Mouse (Mus musculus) bone marrow macrophage, adult 2 months (primary cell): ENCODE measurements around the gene Mybbp1a. TPM values are rescaled to one million over a fixed set of nuclear protein-coding genes. Genes with fewer than 3 reads are reported as not detected.

ENCODE experiments used
- H3K27ac ChIP-seq: 2 replicates; pipeline ENCODE4 v1.5.1; 2012; ENCODE audit warnings: low read depth, low read length; ENCODE audit not compliant: insufficient read depth
- H3K4me1 ChIP-seq: 2 replicates; pipeline ENCODE4 v1.6.1; 2012; ENCODE audit warnings: low read length; ENCODE audit not compliant: control insufficient read depth, insufficient read depth
- H3K4me3 ChIP-seq: 2 replicates; pipeline ENCODE4 v1.5.1; 2012; ENCODE audit warnings: mild to moderate bottlenecking, low read length, moderate library complexity; ENCODE audit not compliant: insufficient read depth
- CTCF ChIP-seq: IDR thresholded peaks from 2 replicates; pipeline ENCODE4 v1.5.1; 2012; ENCODE audit warnings: low read depth, mild to moderate bottlenecking, low read length, moderate library complexity
- POLR2A ChIP-seq: IDR thresholded peaks from 2 replicates; pipeline ENCODE4 v1.6.1; 2012; ENCODE audit warnings: mild to moderate bottlenecking, low read depth, low read length, borderline replicate concordance
- polyA plus RNA-seq: library from polyadenylated mRNA; stranded (reverse); fragments of >200 nt; gene quantifications from 2 replicates; pipeline ENCODE4 v1.2.4, GENCODE M21; 2012; ENCODE audit not compliant: missing spikeins, insufficient read depth, insufficient read length

Mybbp1a gene
- polyA plus RNA-seq, 1 experiment: 35.7 TPM

DNA sequence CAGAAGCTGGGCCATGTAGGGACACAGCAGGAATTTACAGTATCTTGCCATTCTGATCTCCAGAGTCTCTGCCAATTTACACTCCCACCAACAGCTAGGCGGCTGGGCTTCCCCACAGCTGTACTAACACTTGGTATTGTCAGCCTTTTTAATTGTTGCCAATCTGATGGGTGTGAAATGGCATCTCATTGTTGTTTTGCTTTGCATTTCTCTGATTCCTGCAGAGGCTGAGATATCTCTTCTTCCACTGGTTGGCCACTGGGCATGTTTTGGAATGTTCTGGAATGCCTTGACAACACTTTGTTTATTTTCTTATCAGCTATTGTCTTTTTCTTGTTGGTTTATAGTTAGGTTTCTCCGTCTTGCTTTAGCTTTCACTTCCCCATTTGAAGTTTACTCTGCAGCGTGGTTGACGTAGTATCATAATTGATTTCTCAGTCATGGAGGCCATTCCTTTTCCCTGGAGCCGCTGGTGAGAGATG lies 20.4 kb downstream of the Mybbp1a start:
- no peak for TF ChIP-seq CTCF
- TF ChIP-seq POLR2A: no peak
- peaks cover 44% of the 10 kb centered on the region for H3K4me1 ChIP-seq
- H3K4me3 ChIP-seq: peak overlapping the region; percentile 16; the same call in 1 of the 2 replicates
- H3K27ac ChIP-seq: peak overlapping the region; percentile 64

DNA sequence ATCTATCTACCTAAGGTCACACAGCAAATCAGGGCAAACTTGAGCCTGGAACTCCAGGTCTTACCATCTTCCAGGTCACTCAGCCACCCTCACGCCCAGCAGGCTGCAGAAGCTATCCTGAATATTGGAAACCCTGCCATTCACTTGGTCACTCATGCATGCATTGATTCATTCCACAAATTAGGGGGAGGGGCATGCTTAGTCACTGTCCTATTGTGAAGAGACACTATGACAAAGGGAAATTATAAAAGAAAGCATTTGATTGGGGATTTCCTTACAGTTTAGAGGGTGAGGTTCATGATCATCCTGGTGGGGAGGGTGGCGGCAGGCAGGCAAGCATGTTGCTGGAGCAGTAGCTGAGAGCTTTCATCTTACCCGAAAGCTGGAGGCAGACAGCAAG lies 23.7 kb downstream of the Mybbp1a start:
- H3K27ac ChIP-seq: no peak overlapping the region

DNA sequence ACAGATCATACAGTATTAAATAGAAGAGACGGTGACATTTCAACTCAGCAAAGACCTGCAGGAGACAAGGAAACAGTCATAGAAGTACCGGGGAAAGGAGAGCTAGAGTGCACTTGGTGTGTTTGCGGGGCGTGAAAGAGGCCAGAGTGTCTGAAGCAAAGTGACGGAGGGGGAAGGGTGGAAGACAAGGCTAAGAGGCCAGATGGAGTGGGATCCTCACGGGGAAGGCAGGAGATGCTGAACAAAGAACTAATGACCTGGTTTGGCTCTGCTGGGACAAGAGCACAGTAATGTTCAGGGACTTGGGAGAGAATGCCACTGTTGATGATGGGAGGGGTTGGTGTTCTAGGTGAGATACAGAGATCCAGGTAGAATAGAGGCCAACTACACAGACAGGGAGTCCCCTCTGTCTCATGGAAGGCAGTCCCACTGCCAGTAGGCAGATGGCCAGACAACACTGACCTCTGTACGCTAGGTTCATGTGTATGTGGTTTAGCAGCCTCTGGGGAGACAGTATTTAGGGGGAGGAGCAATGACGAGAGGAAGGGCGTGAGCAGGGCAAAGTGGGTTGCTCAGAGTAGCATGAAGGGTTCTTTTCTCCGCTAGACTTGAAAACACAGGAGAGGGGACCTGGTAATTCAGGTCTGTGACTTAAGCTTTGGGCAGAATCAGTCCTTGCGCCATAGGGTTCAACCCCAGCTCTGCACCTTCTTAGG lies 25.0 kb downstream of the Mybbp1a start:
- peak overlapping the region; percentile 96 for H3K27ac ChIP-seq
- peak overlapping the region; percentile 17 for H3K4me3 ChIP-seq
- 0 out of 2 replicates have a peak, but pooled peaks have one; percentile 5 for TF ChIP-seq CTCF
- TF ChIP-seq POLR2A: no peak
- H3K4me1 ChIP-seq: peaks cover 59% of the 10 kb centered on the region

More for the DNA sequence above, 23.7 kb downstream of the Mybbp1a start:
- TF ChIP-seq CTCF (no peak), POLR2A (no peak)
- peaks cover 56% of the 10 kb centered on the region for H3K4me1 ChIP-seq
- no peak overlapping the region for H3K4me3 ChIP-seq

DNA sequence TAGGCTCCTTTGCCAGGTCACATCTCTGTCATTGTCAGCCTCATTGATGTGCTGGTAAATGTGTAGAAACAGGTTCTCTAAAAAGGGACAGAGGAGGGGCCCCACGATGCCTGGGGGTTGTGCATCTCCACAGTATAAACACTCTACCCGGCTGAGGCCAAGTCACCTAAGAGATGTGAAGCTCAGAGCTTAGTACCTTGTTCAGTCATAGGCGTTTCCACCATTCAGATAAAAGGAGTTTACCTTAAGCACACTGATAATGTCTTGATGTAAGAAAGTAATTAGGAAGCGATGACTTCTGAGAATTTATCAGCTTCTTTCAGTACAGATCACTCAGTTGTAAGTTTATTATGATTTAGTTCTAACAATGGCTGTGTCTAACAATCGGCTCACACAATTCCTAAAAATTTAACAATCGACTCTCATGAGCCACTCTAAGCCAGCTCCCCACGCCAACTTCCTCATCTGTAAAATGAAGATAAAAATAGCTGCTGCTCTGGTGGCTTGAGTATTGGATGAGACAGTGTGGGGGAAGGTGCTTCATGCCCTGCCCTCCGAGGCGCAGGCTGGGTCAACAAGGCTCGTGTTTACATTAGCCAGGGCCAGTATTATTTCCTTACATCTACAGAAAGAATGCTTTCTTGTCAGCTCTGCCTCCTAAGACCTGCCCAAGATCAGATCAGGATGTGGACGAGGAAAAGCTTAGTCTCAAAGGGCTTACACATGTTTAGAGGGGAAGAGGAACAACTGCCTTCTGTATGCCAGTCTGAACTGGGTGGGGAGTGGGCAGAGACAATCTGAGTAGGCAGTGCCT lies 25.7 kb downstream of the Mybbp1a start:
- Histone ChIP-seq H3K4me3 (peak overlapping the region; percentile 51), H3K4me1 (peaks cover 53% of the 10 kb centered on the region), H3K27ac (peak overlapping the region; percentile 96)
- TF ChIP-seq CTCF (no peak), POLR2A (no peak)

DNA sequence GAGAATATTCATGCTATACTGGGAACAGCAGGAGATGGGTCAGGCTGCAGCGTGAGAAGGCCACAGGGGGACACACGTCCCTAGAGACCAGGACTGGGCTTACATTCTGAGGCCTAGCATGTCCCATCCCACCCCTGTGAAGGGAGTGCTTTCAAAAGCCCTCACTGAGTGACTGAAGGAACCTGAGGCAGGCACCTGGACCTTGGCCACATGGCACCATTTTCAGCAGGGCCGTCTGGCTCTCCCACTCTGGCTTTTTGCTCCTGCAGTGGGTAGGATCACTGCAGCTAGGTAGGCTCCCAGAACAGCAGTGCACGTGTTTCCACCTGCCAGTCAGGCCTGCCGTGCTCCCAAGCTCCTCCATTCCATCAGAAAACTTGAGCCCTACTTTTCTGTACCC lies 27.4 kb downstream of the Mybbp1a start:
- no peak overlapping the region for H3K27ac ChIP-seq
- H3K4me1 ChIP-seq: peaks cover 45% of the 10 kb centered on the region

DNA sequence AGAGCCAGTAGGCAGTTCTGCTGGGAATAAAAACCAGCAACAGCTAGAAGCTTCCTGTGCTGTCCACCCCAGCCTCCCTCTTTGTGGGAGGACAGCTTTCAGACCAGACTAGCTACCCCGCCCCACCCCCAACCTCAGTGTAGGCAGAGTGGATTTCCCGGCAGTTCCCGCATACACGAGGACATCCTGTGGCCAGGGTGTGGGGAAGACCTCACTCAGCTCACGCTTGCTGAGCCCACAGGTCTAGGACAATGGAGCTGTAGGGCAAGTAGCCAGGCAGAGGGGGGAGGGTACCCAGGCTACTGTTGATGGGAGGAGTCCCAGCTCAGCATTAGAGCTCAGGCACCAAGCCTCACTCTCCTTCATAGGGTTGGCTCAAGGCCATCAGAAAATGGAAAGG lies 28.1 kb downstream of the Mybbp1a start:
- Histone ChIP-seq H3K4me3 (no peak overlapping the region), H3K27ac (no peak overlapping the region), H3K4me1 (peaks cover 45% of the 10 kb centered on the region)

More for the DNA sequence above, 27.4 kb downstream of the Mybbp1a start:
- H3K4me3 ChIP-seq: no peak overlapping the region
- TF ChIP-seq POLR2A (no peak), CTCF (no peak)

DNA sequence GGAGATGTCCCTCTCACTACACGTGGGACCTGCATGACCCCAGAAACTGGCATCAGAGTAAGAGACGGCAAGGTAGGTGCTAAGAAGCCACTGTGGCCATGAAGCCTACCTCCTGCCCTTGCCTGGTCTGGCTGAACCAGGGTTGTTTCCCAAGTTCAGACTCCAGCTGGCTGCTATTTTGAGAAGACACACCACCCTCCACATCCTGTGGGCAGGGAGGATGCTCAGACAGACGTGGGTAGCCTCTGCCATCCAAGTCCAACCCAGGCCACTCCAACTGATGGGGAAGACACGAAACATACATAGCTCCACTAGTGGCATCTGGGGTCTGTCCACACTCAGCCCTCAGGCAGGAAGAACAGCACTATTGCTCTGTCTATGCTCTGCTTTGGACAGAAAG lies 28.8 kb downstream of the Mybbp1a start:
- peaks cover 43% of the 10 kb centered on the region for H3K4me1 ChIP-seq
- TF ChIP-seq CTCF: no peak
- TF ChIP-seq POLR2A: no peak
- H3K4me3 ChIP-seq: no peak overlapping the region
- H3K27ac ChIP-seq: no peak overlapping the region

More for the DNA sequence above, 28.1 kb downstream of the Mybbp1a start:
- TF ChIP-seq POLR2A (no peak), CTCF (no peak)

DNA sequence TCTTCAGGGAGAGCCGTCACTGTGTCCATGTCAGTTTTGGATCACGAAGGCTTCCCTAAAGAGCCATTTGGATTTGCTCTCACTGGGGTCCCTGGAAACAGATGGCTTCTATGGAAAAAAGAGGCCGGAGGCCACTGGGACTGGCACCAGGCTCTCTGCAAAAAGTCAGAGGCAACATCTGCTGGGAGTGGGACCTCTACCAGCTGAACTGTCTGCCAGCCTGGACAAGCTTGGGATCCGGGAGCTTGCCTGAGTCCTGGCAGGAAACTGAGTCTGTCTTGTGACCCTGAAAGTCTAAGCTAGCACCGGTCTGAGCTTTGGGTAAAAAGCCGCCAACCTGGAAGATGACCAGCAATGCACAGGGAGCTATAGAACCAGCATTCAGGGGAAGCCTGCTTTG lies 30.2 kb downstream of the Mybbp1a start:
- no peak overlapping the region for H3K4me3 ChIP-seq
- H3K27ac ChIP-seq: no peak overlapping the region
- H3K4me1 ChIP-seq: peaks cover 34% of the 10 kb centered on the region
- TF ChIP-seq POLR2A (no peak), CTCF (no peak)

DNA sequence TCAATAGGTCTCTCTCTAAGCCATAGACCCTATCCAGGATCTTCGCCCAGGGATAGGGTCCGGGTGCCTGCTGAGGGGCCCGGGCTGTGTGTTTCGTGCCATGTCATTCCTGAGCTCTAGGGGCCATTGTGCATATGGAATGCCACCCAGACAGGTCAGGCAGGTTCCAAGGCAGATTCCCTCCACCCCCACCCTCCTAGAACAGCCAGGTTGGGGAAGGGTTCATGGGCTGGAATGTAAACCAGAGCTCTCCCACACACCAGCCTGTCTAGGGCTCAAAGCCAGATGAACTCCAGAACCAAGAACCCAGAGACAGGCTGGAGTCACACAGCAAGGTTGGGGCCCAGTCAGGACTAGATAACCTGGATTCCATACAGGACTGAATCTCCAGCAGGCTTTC lies 32.4 kb downstream of the Mybbp1a start:
- H3K27ac ChIP-seq: no peak overlapping the region
- peaks cover 20% of the 10 kb centered on the region for H3K4me1 ChIP-seq
- no peak for TF ChIP-seq CTCF
- no peak for TF ChIP-seq POLR2A
- H3K4me3 ChIP-seq: no peak overlapping the region

DNA sequence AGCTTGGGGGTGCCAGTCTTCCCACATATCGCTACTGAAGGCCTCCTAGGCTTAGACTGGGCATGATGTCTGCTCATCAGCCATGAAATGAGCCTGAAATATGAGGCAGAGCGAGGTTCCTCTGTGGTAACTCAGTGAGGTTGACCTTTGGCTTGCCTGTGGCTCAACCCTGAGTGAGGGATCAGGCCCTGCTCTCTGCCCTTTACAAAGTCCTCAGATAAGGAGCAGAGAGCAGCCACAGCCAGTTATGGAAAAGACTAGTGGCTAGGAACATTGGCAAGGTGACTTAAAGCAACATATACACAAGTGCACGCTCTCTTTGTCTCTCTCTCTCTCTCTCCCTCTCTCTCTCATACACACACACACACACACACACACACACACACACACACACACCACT lies 33.8 kb downstream of the Mybbp1a start:
- no peak overlapping the region for H3K27ac ChIP-seq
- no peak overlapping the region for H3K4me3 ChIP-seq
- TF ChIP-seq CTCF (no peak), POLR2A (no peak)
- H3K4me1 ChIP-seq: peaks cover 11% of the 10 kb centered on the region
